Mouse (Mus musculus) gastrocnemius, adult 2 months (tissue): ENCODE data around the gene Eml4. TPM values are rescaled to one million over a fixed set of nuclear protein-coding genes. Genes with fewer than 3 reads are reported as not detected.
A peak's percentile ranks its signal among the peaks of the same experiment; 100 is the strongest.

Source experiments
- DNase-seq: peaks from one replicate; pipeline ENCODE4 v3.0.0; 2022
- H3K27ac ChIP-seq: fragments of 200-600 bp; 2 replicates; pipeline ENCODE4 v1.8.1; 2022; ENCODE audit warnings: mild to moderate bottlenecking
- H3K4me3 ChIP-seq: fragments of 200-600 bp; 2 replicates; pipeline ENCODE4 v1.8.1; 2022; ENCODE audit warnings: mild to moderate bottlenecking, moderate library complexity
- CTCF ChIP-seq: fragments of 200-600 bp; IDR thresholded peaks from 2 replicates; pipeline ENCODE4 v1.8.1; 2022; ENCODE audit warnings: antibody characterized with exemption, mild to moderate bottlenecking, moderate library complexity
- intact Hi-C: fragments of 180-260 bp; cut with DNase I; formaldehyde crosslinking; loops from one replicate; pipeline ENCODE4 v1.15.1; 2025
- total RNA-seq, 2 experiments: library from RNA; stranded (reverse); gene quantifications; 2 replicates each; pipeline ENCODE4 v1.2.3; 2021

The Eml4 gene
- total RNA-seq, 2 experiments from 2014 or later, result 1.8 to 2.6 TPM

GRCm38 (mm10) chr17:83526624-83527532 is 176.1 kb downstream of the Eml4 start:
- Histone ChIP-seq H3K27ac (peak overlapping the region; percentile 38; the same call in 1 of the 2 replicates), H3K4me3 (peak overlapping the region; percentile 57)
- no peak for DNase-seq
- intact Hi-C loops, result no loop called here
- TF ChIP-seq CTCF, result no peak

DNA sequence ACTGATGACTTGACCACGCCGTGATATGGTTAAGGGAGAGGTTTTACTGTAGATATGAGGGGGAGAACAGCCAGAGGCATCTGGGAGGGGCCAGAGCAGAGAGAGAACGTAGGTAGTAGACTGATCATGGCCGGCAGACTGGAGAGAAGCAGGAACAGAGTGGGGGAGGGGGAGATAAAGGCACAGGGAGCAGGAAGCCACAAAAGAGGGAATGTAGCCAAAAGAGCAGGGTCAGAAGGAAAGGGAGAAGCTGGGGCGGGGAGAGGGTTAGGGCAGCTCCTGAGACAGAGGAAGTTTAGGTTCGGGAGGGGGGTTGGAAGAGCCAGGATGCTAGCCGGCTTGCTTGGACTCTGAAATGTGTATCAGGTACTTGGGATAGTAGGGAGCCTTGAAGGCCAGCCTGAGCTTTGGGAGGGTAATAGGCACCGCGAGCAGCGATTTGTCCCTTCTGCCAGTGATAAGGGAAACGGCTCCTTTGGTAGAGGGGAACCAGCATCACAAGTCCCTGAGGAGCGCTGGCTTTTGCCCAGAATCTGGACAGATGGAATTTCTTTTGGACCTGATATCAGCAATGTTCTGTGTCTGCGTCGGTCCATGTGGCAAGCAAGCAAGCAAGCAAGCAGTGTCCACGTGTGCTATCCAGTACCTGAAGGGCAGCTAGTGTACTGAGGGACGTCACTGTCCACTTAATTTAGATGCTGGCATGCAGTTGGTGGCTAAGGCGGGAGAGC is 177.1 kb downstream of the Eml4 start:
- intact Hi-C loops, result no loop called here
- peak overlapping the region; percentile 57 for H3K4me3 ChIP-seq
- no peak for TF ChIP-seq CTCF
- H3K27ac ChIP-seq, result peak overlapping the region; percentile 38; the same call in 1 of the 2 replicates
- peak; percentile 40 for DNase-seq

Other genes starting within 250 kb of the Eml4 start
- gene Pkdcc, start 135.6 kb upstream of the Eml4 start, total RNA-seq, result 100 to 1,000 TPM in 1 of 2 experiments, 10 to 100 TPM in 1; 96.3 to 115 TPM
- 100 to 1,000 TPM; 151 to 172 TPM for gene Cox7a2l, start 166.4 kb downstream of the Eml4 start, total RNA-seq